Mouse (Mus musculus) heart, embryonic 14.5 days (tissue): Measurements from ENCODE around the gene Serinc3. TPM values are rescaled to one million over a fixed set of nuclear protein-coding genes. Genes with fewer than 3 reads are reported as not detected.

Experiments
- ATAC-seq: fragments of 200-750 bp; cut with Nextera tagmentation; 2 replicates; pipeline ENCODE4 v1.8.0; 2017; ENCODE audit warnings: low read depth, moderate TSS enrichment; ENCODE audit not compliant: insufficient number of reproducible peaks, insufficient read depth, low FRiP score
- H3K27ac ChIP-seq, 2 experiments: fragments of 200-500 bp in 1 of 2; fragments of 300-500 bp in 1 of 2; sonication (generic) in 1 of 2; replicated peaks in 1 of 2; 2 replicates each; pipeline ENCODE4 v1.5.1; 2012 to 2014; ENCODE audit warnings: low read depth in 2 of 2, low read length in 2 of 2, control low read depth in 1 of 2, mild to moderate bottlenecking in 1 of 2, mixed read lengths in 1 of 2; ENCODE audit not compliant: control insufficient read depth in 1 of 2, insufficient read depth in 1 of 2
- H3K27me3 ChIP-seq: fragments of 300-500 bp; sonication (generic); 2 replicates; pipeline ENCODE4 v1.6.1; 2014; ENCODE audit warnings: mild to moderate bottlenecking, low read length, control low read depth; ENCODE audit not compliant: control insufficient read depth, insufficient read depth
- H3K36me3 ChIP-seq: fragments of 300-500 bp; sonication (generic); 2 replicates; pipeline ENCODE4 v1.6.1; 2014; ENCODE audit warnings: mild to moderate bottlenecking, control low read depth, low read length, mixed read lengths; ENCODE audit not compliant: control insufficient read depth, insufficient read depth
- H3K4me1 ChIP-seq, 2 experiments: fragments of 200-500 bp in 1 of 2; fragments of 300-500 bp in 1 of 2; sonication (generic) in 1 of 2; 2 replicates each; pipeline ENCODE4 v1.6.1; 2012 to 2014; ENCODE audit warnings: low read length in 2 of 2, control low read depth in 1 of 2, mixed read lengths in 1 of 2; ENCODE audit not compliant: control insufficient read depth in 2 of 2, insufficient read depth in 2 of 2
- H3K4me2 ChIP-seq: fragments of 300-500 bp; sonication (generic); 2 replicates; pipeline ENCODE4 v1.6.1; 2014; ENCODE audit warnings: mild to moderate bottlenecking, low read length
- H3K4me3 ChIP-seq, 2 experiments: fragments of 200-500 bp in 1 of 2; fragments of 300-500 bp in 1 of 2; sonication (generic) in 1 of 2; 2 replicates each; pipeline ENCODE4 v1.5.1; 2012 to 2014; ENCODE audit warnings: low read length in 2 of 2, mild to moderate bottlenecking in 2 of 2, control low read depth in 1 of 2, low read depth in 1 of 2, moderate library complexity in 1 of 2; ENCODE audit not compliant: control insufficient read depth in 1 of 2, insufficient read depth in 1 of 2
- H3K9ac ChIP-seq: fragments of 300-500 bp; sonication (generic); 2 replicates; pipeline ENCODE4 v1.6.1; 2014; ENCODE audit warnings: mild to moderate bottlenecking, low read length
- H3K9me3 ChIP-seq: fragments of 300-500 bp; sonication (generic); 2 replicates; pipeline ENCODE4 v1.6.1; 2016; ENCODE audit warnings: low read length, control low read depth; ENCODE audit not compliant: control insufficient read depth
- WGBS: fragments of 180-500 bp; shearing (Covaris S2); extraction: QIAGEN DNeasy Blood & Tissue Kit; methylation state at CpG from one replicate; pipeline ENCODE4 v1.1.7; 2014; 5-methylcytosine and 5-hydroxymethylcytosine counted together
- polyA plus RNA-seq: library from polyadenylated mRNA; unstranded; fragments of >200 nt; fragmentation: Nextera tagmentation; extraction: Ambion mirVana; gene quantifications from 2 replicates; pipeline ENCODE4 v1.2.1, GENCODE M21; 2014

Gene Serinc3
- polyA plus RNA-seq, 1 experiment from 2014 or later: 79.0 TPM

DNA sequence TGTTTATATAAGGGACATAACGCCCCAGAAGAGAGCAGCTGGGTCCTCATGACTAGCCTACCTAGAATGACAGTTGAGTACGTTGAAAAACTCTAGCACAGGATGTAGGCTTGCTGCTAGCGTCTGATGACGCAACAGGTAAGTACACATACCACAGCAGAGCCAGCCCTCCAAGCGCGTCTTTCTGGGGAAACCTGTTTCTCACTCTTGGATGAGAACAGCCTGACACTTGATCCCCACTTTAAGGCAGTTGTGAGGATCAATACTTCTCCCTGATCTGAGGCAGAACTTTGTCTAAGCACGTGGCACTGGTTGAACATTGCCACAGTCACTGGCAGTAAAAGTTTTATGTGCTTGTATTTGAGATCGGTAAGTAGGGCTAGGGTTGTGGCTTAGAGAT lies 24.5 kb downstream of the Serinc3 start:
- no peaks in the 10 kb centered on the region for H3K4me1 ChIP-seq
- H3K4me3 ChIP-seq: no peak overlapping the region
- ATAC-seq: no peak
- H3K27ac ChIP-seq: no peak overlapping the region
- H3K36me3 ChIP-seq: peaks cover 98% of the 10 kb centered on the region
- H3K27me3 ChIP-seq: no peaks in the 10 kb centered on the region
- 86% methylated on average over 8 of the region's 8 CpGs for WGBS
- no peak overlapping the region for H3K9ac ChIP-seq
- no peak overlapping the region for H3K4me2 ChIP-seq
- no peaks in the 10 kb centered on the region for H3K9me3 ChIP-seq

GRCm38 (mm10) chr2:163617874-163618273 lies 27.1 kb downstream of the Serinc3 start:
- H3K4me2 ChIP-seq: no peak overlapping the region
- H3K4me1 ChIP-seq: no peaks in the 10 kb centered on the region
- no peak overlapping the region for H3K4me3 ChIP-seq
- no peak for ATAC-seq
- H3K36me3 ChIP-seq: peaks cover 99% of the 10 kb centered on the region
- WGBS: 89% methylated on average over 4 of the region's 4 CpGs
- no peak overlapping the region for H3K9ac ChIP-seq
- H3K27me3 ChIP-seq: no peaks in the 10 kb centered on the region
- H3K9me3 ChIP-seq: no peaks in the 10 kb centered on the region
- H3K27ac ChIP-seq: no peak overlapping the region

DNA sequence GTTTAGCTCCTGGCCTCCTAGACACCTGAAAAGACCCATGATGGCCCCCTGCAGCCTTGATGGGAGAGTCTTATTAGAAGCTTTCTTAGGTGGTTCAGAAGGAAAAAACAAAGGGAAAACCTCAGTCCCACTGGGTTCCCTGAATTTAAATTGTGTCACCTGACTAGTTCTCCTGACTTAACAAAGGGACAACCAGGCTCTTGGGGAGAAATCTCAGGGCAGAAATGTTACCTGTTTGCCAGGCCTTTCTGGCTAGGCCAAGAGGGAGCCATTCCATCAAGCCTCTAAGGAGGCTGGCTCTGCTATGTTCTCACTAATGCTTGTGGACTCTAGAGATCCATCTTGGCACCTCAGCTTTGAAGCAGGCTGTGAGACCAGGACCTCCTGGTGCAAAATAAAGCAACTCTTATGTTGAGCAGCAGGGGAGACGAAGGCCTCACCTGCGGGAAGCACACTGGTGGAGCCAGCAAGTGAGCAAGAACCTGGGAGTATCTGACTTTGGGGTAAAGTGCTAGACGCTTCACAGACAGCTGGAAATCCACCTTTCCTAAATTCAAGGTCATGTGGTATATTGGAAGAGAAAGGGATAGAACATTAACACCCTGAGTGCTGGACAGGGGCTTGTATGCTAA lies 27.6 kb downstream of the Serinc3 start:
- Histone ChIP-seq H3K4me1 (no peaks in the 10 kb centered on the region), H3K9me3 (no peaks in the 10 kb centered on the region), H3K36me3 (peaks cover 98% of the 10 kb centered on the region), H3K9ac (no peak overlapping the region), H3K27me3 (no peaks in the 10 kb centered on the region), H3K4me3 (no peak overlapping the region), H3K27ac (no peak overlapping the region), H3K4me2 (no peak overlapping the region)
- ATAC-seq: no peak
- WGBS: 69% methylated on average over 3 of the region's 3 CpGs

- Histone ChIP-seq H3K4me3 (no peak overlapping the region), H3K4me2 (no peak overlapping the region), H3K27ac (no peak overlapping the region), H3K36me3 (peaks cover 98% of the 10 kb centered on the region), H3K27me3 (no peaks in the 10 kb centered on the region), H3K9me3 (no peaks in the 10 kb centered on the region), H3K9ac (no peak overlapping the region), H3K4me1 (no peaks in the 10 kb centered on the region)
- ATAC-seq: no peak
- WGBS: 83% methylated on average over 3 of the region's 3 CpGs
Measured at GRCm38 (mm10) chr2:163616652-163617227, 28.2 kb downstream of the Serinc3 start.

DNA sequence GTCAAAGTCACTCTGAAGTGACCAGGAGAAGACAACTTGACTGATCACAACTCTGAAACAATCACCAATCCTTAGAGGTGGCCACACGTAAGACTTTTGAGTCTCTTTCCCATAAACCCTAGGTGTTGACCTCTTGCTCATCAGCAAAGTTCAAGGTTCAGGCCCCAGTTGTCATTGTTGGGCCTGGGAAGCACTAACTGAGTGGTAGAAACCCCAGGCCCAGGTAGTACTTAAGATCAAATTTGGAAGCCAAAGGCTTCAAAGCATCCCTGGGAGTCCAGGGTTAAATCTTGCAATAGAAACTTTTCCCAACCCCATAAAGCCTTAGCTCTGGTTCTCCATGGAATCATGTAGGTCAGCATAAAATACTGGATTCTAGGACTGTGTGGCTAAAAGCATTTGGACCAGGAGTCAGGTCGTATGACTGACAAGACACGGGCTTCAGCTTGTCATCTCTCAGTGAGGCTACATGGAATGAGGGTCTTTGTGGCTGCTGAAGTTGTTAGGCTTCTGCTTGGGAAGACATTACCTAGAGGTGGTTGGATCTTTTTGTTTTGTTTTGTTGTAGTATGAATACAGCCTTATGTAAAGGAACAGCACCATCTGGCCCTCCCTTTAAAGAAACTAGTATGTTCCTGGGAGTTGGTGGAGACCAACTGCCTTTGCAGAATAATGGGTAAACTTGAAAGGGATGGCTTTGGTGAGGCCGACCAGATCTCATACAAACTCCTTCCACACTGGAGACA lies 28.9 kb downstream of the Serinc3 start:
- H3K27ac ChIP-seq: no peak overlapping the region
- H3K4me2 ChIP-seq: no peak overlapping the region
- no peaks in the 10 kb centered on the region for H3K9me3 ChIP-seq
- no peak overlapping the region for H3K4me3 ChIP-seq
- H3K9ac ChIP-seq: no peak overlapping the region
- no peaks in the 10 kb centered on the region for H3K27me3 ChIP-seq
- no peak for ATAC-seq
- H3K4me1 ChIP-seq: no peaks in the 10 kb centered on the region
- 86% methylated on average over 4 of the region's 4 CpGs for WGBS
- peaks cover 100% of the 10 kb centered on the region for H3K36me3 ChIP-seq

DNA sequence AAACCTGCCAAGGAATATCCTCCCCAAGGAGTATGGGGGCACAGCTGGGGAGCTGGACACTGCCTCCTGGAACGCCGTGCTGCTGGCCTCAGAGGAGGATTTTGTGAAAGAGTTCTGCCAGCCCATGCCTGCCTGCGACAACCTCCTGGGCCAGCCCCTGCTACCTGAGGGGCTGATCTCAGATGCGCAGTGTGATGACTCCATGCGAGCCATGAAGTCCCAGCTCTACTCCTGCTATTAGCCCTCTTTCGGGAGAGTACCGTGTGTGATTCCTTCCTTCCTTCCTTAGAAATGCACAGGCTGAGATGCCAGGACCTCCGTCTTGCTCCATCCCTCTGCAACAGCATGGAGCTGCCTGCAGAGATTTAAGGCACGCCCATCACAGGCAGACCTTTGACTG lies 29.5 kb downstream of the Serinc3 start:
- no peak for ATAC-seq
- Histone ChIP-seq H3K27me3 (no peaks in the 10 kb centered on the region), H3K27ac (no peak overlapping the region), H3K9me3 (no peaks in the 10 kb centered on the region), H3K36me3 (peaks cover 100% of the 10 kb centered on the region), H3K4me1 (no peaks in the 10 kb centered on the region), H3K4me3 (no peak overlapping the region), H3K9ac (no peak overlapping the region), H3K4me2 (no peak overlapping the region)
- WGBS: 92% methylated on average over 9 of the region's 9 CpGs

DNA sequence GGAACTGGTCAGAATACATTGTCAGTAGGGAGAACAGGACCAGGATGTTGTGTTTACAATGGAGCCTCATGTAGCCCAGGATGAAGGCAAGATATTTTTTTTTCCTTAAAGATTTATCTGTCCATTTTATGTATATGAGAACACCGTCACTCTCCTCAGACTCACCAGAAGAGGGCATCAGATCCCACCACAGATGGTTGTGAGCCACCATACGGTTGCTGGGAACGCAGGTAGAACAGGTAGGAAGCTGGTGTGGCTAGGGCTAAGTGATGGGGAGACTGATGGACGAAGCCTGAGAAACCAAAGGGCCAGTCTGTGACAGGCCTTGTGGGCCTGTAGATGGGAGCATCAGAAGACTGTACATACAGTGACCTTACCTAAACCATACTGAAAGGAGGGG lies 30.9 kb downstream of the Serinc3 start:
- Histone ChIP-seq H3K27me3 (no peaks in the 10 kb centered on the region), H3K27ac (no peak overlapping the region), H3K9ac (no peak overlapping the region), H3K4me1 (no peaks in the 10 kb centered on the region), H3K4me2 (no peak overlapping the region), H3K4me3 (no peak overlapping the region), H3K36me3 (peaks cover 92% of the 10 kb centered on the region), H3K9me3 (no peaks in the 10 kb centered on the region)
- 92% methylated on average over 4 of the region's 4 CpGs for WGBS
- no peak for ATAC-seq
